Comparison of ENCODE assay signal across 16 mouse cellular contexts in genomic region chr11:49632256-49632655, GRCm38 (mm10). TPM values are rescaled to one million over a fixed set of nuclear protein-coding genes. Genes with fewer than 3 reads are reported as not detected.
DNase-seq lines count a peak whose midpoint lies in the region; ATAC-seq and TF ChIP-seq lines count a peak whose summit lies in the region.
"Had no signal": no experiment of that assay in that cellular context is flagged by ENCODE, and none has a peak within 500 bp of the region (broad histone marks: within the 10 kb centered on the region; RNA-seq: fewer than 3 reads in every experiment).

No protein-coding gene starts in this region.

- no peak for DNase-seq in gastrocnemius, adult 2 months
- DNase-seq in gastrocnemius, postnatal 4 days (ENCODE audit: low spot score in 2 of 2) = no peak
- DNase-seq in lung, embryonic 14.5 days = peak; percentile 22
- no peak for DNase-seq in lung, adult 2 months
- DNase-seq in kidney, postnatal 25 days = peak; percentile 33 to 72
- peak; percentile 19 for DNase-seq in yolk sac, embryonic 10.5 days (ENCODE audit: low spot score)
- DNase-seq: B cell, adult 2 months; cerebellum, adult 18-20 months; right cerebral cortex, postnatal 25 days; thymus, postnatal 36 days had no signal

- peak; percentile 28; the same call in 1 of the 2 replicates for ATAC-seq in lung, embryonic 14.5 days (ENCODE audit: insufficient read depth)
- ATAC-seq in forebrain, embryonic 15.5 days (replicated peaks) = no peak
- ATAC-seq in megakaryocyte progenitor cell, adult 5-6 weeks (replicated peaks; ENCODE audit: poor library complexity) = no peak

- H3K27me3 ChIP-seq in lung, embryonic 14.5 days (ENCODE audit: insufficient read depth, low read length) = peaks cover 39% of the 10 kb centered on the region
- H3K27me3 ChIP-seq in forebrain, embryonic 15.5 days = peaks cover 34% of the 10 kb centered on the region

- H3K27ac ChIP-seq in gastrocnemius, adult 2 months = peak overlapping the region; percentile 48; the same call in 1 of the 2 replicates
- H3K27ac ChIP-seq in lung, embryonic 14.5 days (ENCODE audit: low read depth) = no peak overlapping the region
- H3K27ac ChIP-seq in forebrain, embryonic 15.5 days (replicated peaks) = no peak overlapping the region
- H3K27ac ChIP-seq: neural tube, embryonic 15.5 days had no signal

- H3K4me3 ChIP-seq in gastrocnemius, adult 2 months = no peak overlapping the region
- H3K4me3 ChIP-seq in lung, embryonic 14.5 days (ENCODE audit: low read depth, low read length) = no peak overlapping the region
- no peak overlapping the region for H3K4me3 ChIP-seq in lung, adult 2 months (replicated peaks; ENCODE audit: extremely low read depth, low read depth, low read length)
- no peak overlapping the region for H3K4me3 ChIP-seq in forebrain, embryonic 15.5 days
- H3K4me3 ChIP-seq: neural tube, embryonic 15.5 days had no signal

- no peak overlapping the region for H3K4me2 ChIP-seq in lung, embryonic 14.5 days
- no peak overlapping the region for H3K4me2 ChIP-seq in forebrain, embryonic 15.5 days (replicated peaks)
- H3K4me2 ChIP-seq: neural tube, embryonic 15.5 days had no signal

- no peak for TF ChIP-seq CTCF in gastrocnemius, adult 2 months (IDR thresholded peaks at IDR 0.05)
- no peak for TF ChIP-seq CTCF in lung, embryonic 14.5 days (IDR thresholded peaks at IDR 0.05; ENCODE audit: low read depth)
- no peak for TF ChIP-seq CTCF in lung, adult 2 months (IDR thresholded peaks at IDR 0.05; ENCODE audit: insufficient read depth, low read length)

- no peak overlapping the region for H3K9ac ChIP-seq in lung, embryonic 14.5 days
- H3K9ac ChIP-seq in forebrain, embryonic 15.5 days (replicated peaks) = no peak overlapping the region
- H3K9ac ChIP-seq: neural tube, embryonic 15.5 days had no signal

- no peak for TF ChIP-seq POLR2A in lung, adult 2 months (IDR thresholded peaks at IDR 0.05; ENCODE audit: borderline replicate concordance, extremely low read depth, low read depth, low read length)

- intact Hi-C loops in gastrocnemius, adult 2 months (cut with DNase I) = no loop called here

- H3K36me3 ChIP-seq in lung, embryonic 14.5 days (ENCODE audit: insufficient read depth) = no peaks in the 10 kb centered on the region
- no peaks in the 10 kb centered on the region for H3K36me3 ChIP-seq in forebrain, embryonic 15.5 days
- H3K36me3 ChIP-seq: neural tube, embryonic 15.5 days had no signal

- no peaks in the 10 kb centered on the region for H3K4me1 ChIP-seq in lung, embryonic 14.5 days (ENCODE audit: insufficient read depth)
- peaks cover 11% of the 10 kb centered on the region for H3K4me1 ChIP-seq in lung, adult 2 months (ENCODE audit: control insufficient read depth, insufficient read depth, low read length)
- peaks cover 13% of the 10 kb centered on the region for H3K4me1 ChIP-seq in forebrain, embryonic 15.5 days

- 61% methylated on average over 2 of the region's 2 CpGs for WGBS in lung, embryonic 14.5 days
- 35% methylated on average over 2 of the region's 2 CpGs for WGBS in lung, adult 2 months
- WGBS in forebrain, embryonic 15.5 days = 89% methylated on average over 2 of the region's 2 CpGs

- no peaks in the 10 kb centered on the region for H3K9me3 ChIP-seq in lung, embryonic 14.5 days (ENCODE audit: low read depth, low read length)
- no peaks in the 10 kb centered on the region for H3K9me3 ChIP-seq in forebrain, embryonic 15.5 days
- H3K9me3 ChIP-seq: neural tube, embryonic 15.5 days had no signal

RNA-seq across cellular contexts. Expression of gene Flt4, which starts 23.2 kb away (rescaled TPM):
- total RNA-seq in gastrocnemius, adult 2 months (2021) = 1 to 10 TPM; 2.8 to 4.3 TPM
- 1 to 10 TPM; 7.3 to 7.5 TPM for total RNA-seq in gastrocnemius, postnatal 4 days (2021)
- 14.4 and 14.6 TPM in 2 replicates for polyA plus RNA-seq in lung, embryonic 14.5 days (2014; fragmentation: Nextera tagmentation; extraction: Ambion mirVana)
- 28.0 and 32.0 TPM in 2 replicates for polyA plus RNA-seq in lung, adult 2 months (2012; rRNA removed)
- 1.4 TPM in 2 replicates for polyA plus RNA-seq in forebrain, embryonic 15.5 days (2015; fragmentation: Nextera tagmentation; extraction: Ambion mirVana)
- total RNA-seq in megakaryocyte progenitor cell, adult 5-6 weeks (2015) = 0.02 and 0.07 TPM in 2 replicates
- 0.17 and 0.24 TPM in 2 replicates for total RNA-seq in megakaryocyte progenitor cell, adult 5-6 weeks (2017)

RNA-seq across cellular contexts. Expression of gene Scgb3a1, which starts 31.2 kb away (rescaled TPM):
- total RNA-seq in gastrocnemius, adult 2 months (2021) = not detected
- total RNA-seq in gastrocnemius, postnatal 4 days (2021) = under 1 TPM in 1 of 2 experiments, not detected in 1; 0.62 TPM
- not detected in 2 replicates for polyA plus RNA-seq in lung, embryonic 14.5 days (2014; fragmentation: Nextera tagmentation; extraction: Ambion mirVana)
- 2,792 and 3,426 TPM in 2 replicates for polyA plus RNA-seq in lung, adult 2 months (2012; rRNA removed)
- polyA plus RNA-seq in forebrain, embryonic 15.5 days (2015; fragmentation: Nextera tagmentation; extraction: Ambion mirVana) = not detected in 2 replicates
- not detected in 2 replicates for total RNA-seq in megakaryocyte progenitor cell, adult 5-6 weeks (2015)
- not detected in 2 replicates for total RNA-seq in megakaryocyte progenitor cell, adult 5-6 weeks (2017)
- total RNA-seq: gastrocnemius, adult 8-10 months; layer of hippocampus, adult 18-20 months had no signal
- polyA plus RNA-seq: hindbrain, embryonic 11.5 days; neural tube, embryonic 15.5 days had no signal

Comparison
In these comparisons a context has a peak if more than half of its experiments do, and no peak if none do; other contexts are left out.
1. DNase-seq: peak in lung, embryonic 14.5 days (single experiment), kidney, postnatal 25 days (2 of 2) and yolk sac, embryonic 10.5 days (single experiment); none in gastrocnemius, adult 2 months (single experiment), gastrocnemius, postnatal 4 days (0 of 2) and lung, adult 2 months (single experiment).